Mouse (Mus musculus) heart, embryonic 12.5 days (tissue): ENCODE data around the gene Acvr1. TPM values are rescaled to one million over a fixed set of nuclear protein-coding genes. Genes with fewer than 3 reads are reported as not detected.
A peak's percentile ranks its signal among the peaks of the same experiment; 100 is the strongest.

ENCODE experiments used
- ATAC-seq: fragments of 200-750 bp; cut with Nextera tagmentation; 2 replicates; pipeline ENCODE4 v1.8.0; 2017; ENCODE audit warnings: moderate TSS enrichment, moderate library complexity; ENCODE audit not compliant: insufficient number of reproducible peaks, low FRiP score
- H3K27ac ChIP-seq: fragments of 300-500 bp; sonication (generic); 2 replicates; pipeline ENCODE4 v1.5.1; 2016; ENCODE audit warnings: mild to moderate bottlenecking, moderate library complexity; ENCODE audit not compliant: poor library complexity, severe bottlenecking
- H3K27me3 ChIP-seq: fragments of 300-500 bp; sonication (generic); replicated peaks from 2 replicates; pipeline ENCODE4 v1.6.1; 2016; ENCODE audit warnings: mild to moderate bottlenecking, moderate library complexity
- H3K36me3 ChIP-seq: fragments of 300-500 bp; sonication (generic); 2 replicates; pipeline ENCODE4 v1.6.1; 2016; ENCODE audit warnings: mild to moderate bottlenecking, moderate library complexity
- H3K4me1 ChIP-seq: fragments of 300-500 bp; sonication (generic); replicated peaks from 2 replicates; pipeline ENCODE4 v1.6.1; 2016; ENCODE audit warnings: mild to moderate bottlenecking
- H3K4me2 ChIP-seq: fragments of 300-500 bp; sonication (generic); 2 replicates; pipeline ENCODE4 v1.6.1; 2016; ENCODE audit warnings: mild to moderate bottlenecking, moderate library complexity
- H3K4me3 ChIP-seq: fragments of 300-500 bp; sonication (generic); 2 replicates; pipeline ENCODE4 v1.5.1; 2016; ENCODE audit warnings: mild to moderate bottlenecking
- H3K9ac ChIP-seq: fragments of 300-500 bp; sonication (generic); 2 replicates; pipeline ENCODE4 v1.6.1; 2016; ENCODE audit warnings: mild to moderate bottlenecking, moderate library complexity
- H3K9me3 ChIP-seq: fragments of 300-500 bp; sonication (generic); replicated peaks from 2 replicates; pipeline ENCODE4 v1.6.1; 2016; ENCODE audit warnings: mild to moderate bottlenecking, moderate library complexity
- WGBS: fragments of 180-500 bp; shearing (Covaris S2); methylation state at CpG from one replicate; pipeline ENCODE4 v1.1.7; 2016; 5-methylcytosine and 5-hydroxymethylcytosine counted together
- polyA plus RNA-seq: library from polyadenylated mRNA; unstranded; fragments of >200 nt; fragmentation: Nextera tagmentation; extraction: Ambion mirVana; gene quantifications from 2 replicates; pipeline ENCODE4 v1.2.1, GENCODE M21; 2016

The Acvr1 gene
- polyA plus RNA-seq, 1 experiment from 2014 or later: 11.6 TPM

- no peak overlapping the region for H3K4me2 ChIP-seq
- no peak overlapping the region for H3K4me3 ChIP-seq
- H3K4me1 ChIP-seq: peaks cover 36% of the 10 kb centered on the region
- H3K9me3 ChIP-seq: no peaks in the 10 kb centered on the region
- H3K36me3 ChIP-seq: no peaks in the 10 kb centered on the region
- H3K9ac ChIP-seq: no peak overlapping the region
- no peak for ATAC-seq
- H3K27ac ChIP-seq: no peak overlapping the region
- 94% methylated on average over 1 of the region's 1 CpGs for WGBS
- H3K27me3 ChIP-seq: no peaks in the 10 kb centered on the region
Observed at GRCm38 (mm10) chr2:58590055-58590454, 23.1 kb upstream of the Acvr1 start.

DNA sequence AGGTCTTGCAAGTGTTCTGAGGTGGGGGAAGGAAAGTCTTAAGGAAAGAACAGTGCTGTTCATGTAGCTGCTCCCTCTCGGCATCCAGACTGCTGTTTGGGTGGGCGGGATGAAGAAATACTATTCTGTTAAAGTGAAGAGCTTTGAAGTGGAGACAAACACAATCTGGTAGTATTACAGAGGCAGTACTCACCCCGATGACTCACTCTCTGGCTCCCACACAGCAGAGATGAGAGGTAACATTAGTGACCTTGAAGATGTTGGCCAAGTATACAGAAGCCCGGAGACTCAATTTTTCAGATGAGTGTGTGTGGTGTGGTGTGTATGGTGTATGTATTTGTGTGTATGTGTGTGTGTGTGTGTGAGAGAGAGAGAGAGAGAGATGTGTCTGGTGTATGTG lies 22.7 kb upstream of the Acvr1 start:
- H3K9ac ChIP-seq: no peak overlapping the region
- 42% methylated on average over 4 of the region's 4 CpGs for WGBS
- no peaks in the 10 kb centered on the region for H3K36me3 ChIP-seq
- no peak overlapping the region for H3K27ac ChIP-seq
- H3K27me3 ChIP-seq: no peaks in the 10 kb centered on the region
- H3K4me3 ChIP-seq: no peak overlapping the region
- ATAC-seq: peak; percentile 55
- H3K4me2 ChIP-seq: no peak overlapping the region
- no peaks in the 10 kb centered on the region for H3K9me3 ChIP-seq
- peaks cover 36% of the 10 kb centered on the region for H3K4me1 ChIP-seq

DNA sequence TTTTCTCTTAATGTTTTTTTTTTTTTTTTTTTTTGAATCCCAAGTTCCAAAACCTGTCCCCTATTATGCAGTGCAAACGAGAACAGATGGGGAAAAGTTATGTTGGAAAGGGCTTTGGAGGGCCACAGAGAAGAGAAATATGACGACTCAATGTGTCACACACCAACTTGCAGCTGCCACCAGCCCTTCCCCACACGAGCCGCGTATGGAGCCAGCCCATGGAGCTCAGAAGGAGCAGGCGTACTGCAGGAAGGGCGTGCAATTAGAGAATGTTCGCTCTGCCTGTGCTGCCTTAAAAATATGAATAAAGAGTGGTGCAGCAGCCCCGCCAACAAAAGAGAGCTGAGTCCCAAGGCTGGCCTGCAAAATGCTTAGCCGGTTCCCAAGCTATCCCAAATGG lies 19.4 kb upstream of the Acvr1 start:
- Histone ChIP-seq H3K27me3 (no peaks in the 10 kb centered on the region), H3K4me3 (no peak overlapping the region), H3K9ac (no peak overlapping the region), H3K36me3 (no peaks in the 10 kb centered on the region), H3K9me3 (no peaks in the 10 kb centered on the region), H3K4me1 (peaks cover 35% of the 10 kb centered on the region), H3K4me2 (no peak overlapping the region), H3K27ac (no peak overlapping the region)
- 70% methylated on average over 10 of the region's 10 CpGs for WGBS
- ATAC-seq: no peak

GRCm38 (mm10) chr2:58574167-58574566 lies 7.2 kb upstream of the Acvr1 start:
- Histone ChIP-seq H3K36me3 (no peaks in the 10 kb centered on the region), H3K9me3 (no peaks in the 10 kb centered on the region), H3K4me1 (peaks cover under 1% of the 10 kb centered on the region), H3K4me2 (no peak overlapping the region), H3K4me3 (no peak overlapping the region), H3K27ac (no peak overlapping the region), H3K27me3 (no peaks in the 10 kb centered on the region), H3K9ac (no peak overlapping the region)
- no peak for ATAC-seq
- WGBS: 77% methylated on average over 2 of the region's 2 CpGs

DNA sequence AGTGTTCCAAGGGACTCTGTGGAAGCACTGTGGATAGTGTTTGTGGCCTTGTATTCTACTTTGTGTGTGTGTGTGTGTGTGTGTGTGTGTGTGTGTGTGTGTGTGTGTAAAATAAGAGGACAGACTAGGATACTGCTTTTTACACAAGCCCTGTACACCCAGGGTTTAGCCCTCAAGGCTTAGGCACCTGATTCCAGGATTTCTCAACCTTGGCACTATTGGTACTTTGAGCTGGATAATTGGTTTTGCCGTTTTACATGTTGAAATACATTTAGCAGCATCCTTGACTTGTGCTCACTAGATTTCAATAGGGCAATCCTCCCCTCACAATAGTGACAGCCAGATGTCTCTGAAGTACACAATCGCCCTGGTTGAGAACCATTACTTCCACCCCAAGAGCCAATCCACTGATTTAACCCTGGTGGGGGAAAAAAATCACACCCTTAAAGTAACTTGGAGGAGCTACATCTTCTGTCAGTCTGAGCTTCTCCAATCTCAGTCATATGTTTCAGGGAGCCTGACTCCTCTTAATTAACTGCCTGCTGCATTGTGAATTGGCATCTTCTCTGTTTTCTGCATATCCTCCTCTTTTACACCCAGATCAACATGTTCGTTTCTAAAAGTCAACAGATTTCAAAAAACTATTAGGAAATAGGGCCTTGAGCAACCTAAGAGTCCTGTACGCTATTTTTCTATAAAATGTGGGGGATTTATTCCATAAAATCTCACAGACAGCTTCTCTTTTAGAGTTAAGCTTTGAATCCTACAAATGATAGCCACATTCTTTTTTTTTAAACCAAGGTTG lies 2.1 kb upstream of the Acvr1 start:
- Histone ChIP-seq H3K9me3 (no peaks in the 10 kb centered on the region), H3K4me1 (peaks cover 29% of the 10 kb centered on the region), H3K4me3 (0 out of 2 replicates have a peak overlapping the region, but pooled peaks have one; percentile 9), H3K36me3 (no peaks in the 10 kb centered on the region), H3K27ac (peak overlapping the region; percentile 97), H3K9ac (peak overlapping the region; percentile 97), H3K4me2 (peak overlapping the region; percentile 81), H3K27me3 (no peaks in the 10 kb centered on the region)
- no peak for ATAC-seq
- WGBS: 79% methylated on average over 4 of the region's 4 CpGs

DNA sequence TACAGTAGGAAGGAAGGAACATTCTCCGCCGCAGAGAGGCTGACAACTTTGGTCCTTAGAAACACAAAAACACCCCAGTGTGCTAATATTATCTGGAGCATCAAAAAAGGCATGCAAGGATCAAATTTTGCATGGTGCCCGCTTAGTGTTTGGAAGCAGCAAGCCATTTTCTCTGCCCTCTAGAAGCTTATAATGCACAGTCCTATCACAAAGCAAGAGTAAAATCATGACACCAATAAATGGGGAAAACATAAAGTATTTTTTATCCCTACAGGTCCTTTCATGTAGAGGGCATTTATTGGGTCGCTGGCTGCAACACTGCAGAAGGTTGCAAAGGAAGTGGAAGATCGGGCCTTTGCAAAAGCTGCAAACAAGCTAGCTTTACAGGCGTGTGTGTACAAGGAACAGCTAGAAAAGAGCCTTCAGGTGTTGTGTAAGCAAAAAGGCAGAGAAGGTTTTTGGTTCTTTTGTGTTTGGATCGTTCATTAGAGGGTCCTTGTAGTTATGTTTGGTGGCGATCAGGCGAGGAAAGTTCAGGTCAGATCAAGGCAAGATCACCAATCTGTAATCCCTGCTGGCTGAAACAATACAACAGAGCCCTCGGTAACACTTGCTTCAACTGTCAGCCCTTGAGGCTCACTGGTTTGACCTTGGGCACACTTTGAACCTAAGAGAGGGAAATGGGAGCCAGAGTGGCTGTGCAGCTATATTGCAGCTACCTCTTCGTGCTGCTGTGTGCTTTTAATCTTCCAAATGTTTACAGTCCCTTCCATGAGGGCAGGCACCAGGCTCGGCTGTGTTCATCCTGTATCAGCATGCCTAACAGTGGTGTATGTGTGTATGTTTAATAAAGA lies 1.1 kb upstream of the Acvr1 start:
- 5% methylated on average over 12 of the region's 12 CpGs for WGBS
- no peak for ATAC-seq

DNA sequence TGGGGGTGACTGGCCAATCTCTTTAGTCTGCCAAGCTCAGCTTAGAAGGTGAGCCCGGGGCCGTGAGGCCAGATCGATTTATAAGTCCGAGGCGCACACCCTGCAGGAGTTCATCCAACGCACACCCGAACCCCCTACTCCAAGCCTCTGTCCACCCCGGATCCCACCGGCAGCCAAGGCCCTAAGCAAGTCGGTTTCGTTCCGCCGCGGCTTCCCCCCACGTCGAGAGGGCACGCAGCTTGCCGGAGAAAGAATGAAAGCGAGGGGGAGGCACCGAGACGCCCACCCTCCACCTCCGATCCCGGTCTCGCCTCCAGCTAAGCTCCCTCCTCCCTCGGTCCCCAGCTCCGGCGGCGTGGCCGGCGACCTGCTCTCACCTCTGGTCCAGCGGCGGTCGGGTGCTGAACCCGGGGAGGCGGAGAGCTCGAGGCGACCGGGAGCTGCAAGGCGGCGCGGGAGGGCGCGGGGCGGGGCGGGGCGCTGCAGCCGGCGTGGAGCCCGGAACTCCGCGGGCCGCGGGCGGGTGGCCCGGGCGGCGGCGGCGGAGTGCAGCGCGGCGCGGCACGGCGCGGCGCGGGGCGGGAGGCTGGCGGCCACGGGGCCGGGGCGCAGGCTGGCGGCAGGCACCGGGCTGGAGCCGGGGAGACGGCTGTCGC lies 419 bp downstream of the Acvr1 start:
- Histone ChIP-seq H3K36me3 (no peaks in the 10 kb centered on the region), H3K9ac (peak overlapping the region; percentile 97), H3K4me3 (peak overlapping the region; percentile 87), H3K9me3 (no peaks in the 10 kb centered on the region), H3K4me1 (peaks cover 52% of the 10 kb centered on the region), H3K4me2 (peak overlapping the region; percentile 75), H3K27ac (peak overlapping the region; percentile 97), H3K27me3 (no peaks in the 10 kb centered on the region)
- 9% methylated on average over 77 of the region's 78 CpGs for WGBS
- peak; percentile 34 for ATAC-seq

More for the DNA sequence above, 1.1 kb upstream of the Acvr1 start:
- peak overlapping the region; percentile 81 for H3K4me2 ChIP-seq
- peak overlapping the region; percentile 97 for H3K27ac ChIP-seq
- peak overlapping the region; percentile 87 for H3K4me3 ChIP-seq
- H3K4me1 ChIP-seq: peaks cover 38% of the 10 kb centered on the region
- H3K9ac ChIP-seq: peak overlapping the region; percentile 97
- H3K9me3 ChIP-seq: no peaks in the 10 kb centered on the region
- H3K27me3 ChIP-seq: no peaks in the 10 kb centered on the region
- no peaks in the 10 kb centered on the region for H3K36me3 ChIP-seq

DNA sequence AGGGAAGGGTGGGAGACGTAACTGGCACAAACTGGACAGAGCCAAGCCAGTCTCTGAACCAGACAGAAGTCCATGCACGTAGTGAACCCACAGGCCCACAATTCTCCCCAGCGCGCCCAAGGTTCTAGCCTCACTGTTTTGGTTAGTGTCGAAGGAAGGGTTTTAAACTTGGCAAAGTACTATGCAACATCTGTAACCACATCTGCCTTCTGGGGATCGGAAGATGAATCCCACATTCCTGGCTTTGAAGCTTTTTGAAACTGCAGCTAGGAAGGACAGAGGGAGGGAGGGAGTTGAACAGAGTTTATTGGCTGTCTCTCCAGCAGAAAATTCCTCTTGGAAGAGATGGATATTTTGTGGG lies 928 bp downstream of the Acvr1 start:
- no peak for ATAC-seq
- Histone ChIP-seq H3K9ac (peak overlapping the region; percentile 97), H3K27me3 (no peaks in the 10 kb centered on the region), H3K27ac (peak overlapping the region; percentile 97), H3K4me2 (peak overlapping the region; percentile 75), H3K36me3 (no peaks in the 10 kb centered on the region), H3K4me3 (peak overlapping the region; percentile 87), H3K4me1 (peaks cover 52% of the 10 kb centered on the region), H3K9me3 (no peaks in the 10 kb centered on the region)
- WGBS: 5% methylated on average over 6 of the region's 6 CpGs

DNA sequence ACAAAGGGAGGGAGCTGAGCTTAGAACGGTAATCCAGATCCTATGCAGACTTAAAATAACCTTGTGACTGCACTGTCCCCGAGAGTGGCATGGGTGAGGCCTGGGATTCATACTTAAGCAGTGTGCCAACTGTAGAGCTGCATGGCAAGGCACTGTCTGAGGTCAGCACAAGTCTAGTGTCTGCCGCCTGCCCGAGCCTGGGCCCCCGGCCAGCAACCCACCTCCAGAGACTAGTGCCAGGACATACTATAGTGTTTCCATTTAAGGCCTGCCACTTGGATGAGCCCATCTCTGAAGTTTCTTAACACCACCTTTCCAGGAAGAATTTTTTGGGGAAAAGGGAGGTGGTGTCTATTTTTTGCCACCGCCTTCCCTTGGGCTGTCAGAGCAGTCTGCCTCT lies 1.7 kb downstream of the Acvr1 start:
- peaks cover 52% of the 10 kb centered on the region for H3K4me1 ChIP-seq
- H3K4me2 ChIP-seq: peak overlapping the region; percentile 75
- H3K9me3 ChIP-seq: no peaks in the 10 kb centered on the region
- peak overlapping the region; percentile 87 for H3K4me3 ChIP-seq
- peak overlapping the region; percentile 97 for H3K9ac ChIP-seq
- H3K27me3 ChIP-seq: no peaks in the 10 kb centered on the region
- WGBS: 15% methylated on average over 6 of the region's 6 CpGs
- no peaks in the 10 kb centered on the region for H3K36me3 ChIP-seq
- ATAC-seq: no peak
- H3K27ac ChIP-seq: peak overlapping the region; percentile 97

DNA sequence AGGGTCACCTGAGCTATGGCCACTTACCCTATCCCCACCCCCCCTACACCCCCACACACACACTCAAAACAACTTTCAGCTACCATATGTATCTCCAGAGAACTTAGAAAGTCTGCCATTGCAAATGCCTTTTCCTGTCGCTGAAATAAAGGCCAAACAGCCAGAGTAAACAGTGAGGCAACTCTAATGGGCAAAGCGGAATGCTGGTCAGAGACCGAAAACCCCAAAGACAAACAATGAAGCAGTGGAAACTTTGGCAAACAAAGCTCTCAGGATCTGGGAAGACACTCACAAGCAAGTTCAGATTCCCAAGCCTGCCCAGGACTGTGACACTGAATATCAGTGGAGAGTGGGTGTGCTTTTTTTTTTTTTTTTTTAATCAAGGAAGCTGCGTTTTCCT lies 4.8 kb downstream of the Acvr1 start:
- H3K9me3 ChIP-seq: no peaks in the 10 kb centered on the region
- no peak overlapping the region for H3K4me3 ChIP-seq
- no peaks in the 10 kb centered on the region for H3K27me3 ChIP-seq
- WGBS: 49% methylated on average over 4 of the region's 4 CpGs
- H3K9ac ChIP-seq: no peak overlapping the region
- no peak for ATAC-seq
- H3K4me1 ChIP-seq: peaks cover 44% of the 10 kb centered on the region
- peak overlapping the region; percentile 55 for H3K27ac ChIP-seq
- no peak overlapping the region for H3K4me2 ChIP-seq
- H3K36me3 ChIP-seq: no peaks in the 10 kb centered on the region
